Mouse (Mus musculus): ENCODE results near the gene Krt7.

DNA sequence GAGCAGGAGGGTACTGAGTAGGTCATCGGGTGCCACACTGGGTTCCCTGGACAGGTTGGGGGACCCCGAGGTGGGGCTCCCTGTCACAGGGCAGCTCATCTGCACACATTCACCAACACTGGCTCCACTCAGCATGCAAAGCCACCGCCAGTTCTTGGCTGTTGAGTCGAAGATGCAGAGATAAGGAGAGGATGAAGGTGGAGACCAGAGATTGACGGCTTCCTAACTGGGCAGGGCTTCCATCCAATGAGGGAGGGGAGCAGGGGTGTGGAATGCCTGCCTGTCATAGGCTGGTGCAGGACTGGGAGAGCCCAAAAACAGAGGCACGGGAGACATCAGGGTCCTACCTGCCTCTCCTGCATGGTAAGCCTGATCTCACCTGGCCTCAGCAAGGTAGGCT is 46.4 kb upstream of the Krt7 start:
- TF ChIP-seq POLR2A (IDR thresholded peaks at IDR 0.05; ENCODE audit: insufficient read depth, low read depth, low read length): no peak
- TF ChIP-seq EP300 (IDR thresholded peaks at IDR 0.05; ENCODE audit: insufficient read depth, low read depth, low read length): no peak
